22 mouse cellular contexts compared by ENCODE assay signal in the genomic region with DNA sequence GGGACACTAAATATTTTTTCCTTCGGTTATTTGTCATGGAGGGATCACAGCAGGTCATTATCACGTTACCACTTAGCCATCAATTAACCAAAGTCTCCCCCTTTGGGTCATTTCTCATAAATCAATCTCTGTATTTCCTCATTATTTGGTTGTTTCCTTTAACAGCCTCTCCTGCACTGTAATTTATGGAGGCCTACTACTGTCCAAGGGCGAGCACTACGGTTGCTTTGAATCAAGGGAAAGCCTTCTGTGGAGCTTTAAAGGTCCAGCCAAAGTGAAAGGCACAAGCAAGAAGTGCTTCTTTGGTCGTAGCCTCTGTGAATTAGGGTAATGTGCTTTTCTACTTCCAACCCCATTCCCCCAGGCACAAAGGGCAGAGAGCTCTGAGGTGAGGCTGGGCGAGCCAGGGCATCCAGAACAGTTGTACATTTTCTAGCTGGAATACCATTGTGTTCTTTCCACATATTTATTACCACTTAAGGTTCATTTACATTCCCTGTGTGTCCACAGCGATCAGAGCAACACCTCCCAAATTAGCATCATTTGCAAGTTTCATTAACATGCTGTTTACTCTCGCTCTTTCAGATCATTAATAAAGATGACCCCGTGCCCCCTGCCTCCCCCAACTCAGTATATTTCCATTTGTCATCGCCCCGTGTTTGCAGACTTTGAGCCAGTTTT.
DNase-seq lines count a peak whose midpoint lies in the region; ATAC-seq lines count a peak whose summit lies in the region.
"Had no signal": no experiment of that assay in that cellular context is flagged by ENCODE, and none has a peak within 500 bp of the region (broad histone marks: within the 10 kb centered on the region; RNA-seq: fewer than 3 reads in every experiment).

No protein-coding gene starts in this region.

- H3K27me3 ChIP-seq in hindbrain, embryonic 13.5 days: 0 out of 2 replicates have a peak, but pooled peaks cover 13% of the 10 kb centered on the region
- H3K27me3 ChIP-seq in hindbrain, embryonic 11.5 days (ENCODE audit: control insufficient read depth, insufficient read depth, low read length): no peaks in the 10 kb centered on the region
- H3K27me3 ChIP-seq in neural tube, embryonic 13.5 days: no peaks in the 10 kb centered on the region
- H3K27me3 ChIP-seq: heart, embryonic 13.5 days; limb, embryonic 15.5 days; stomach, embryonic 15.5 days had no signal

- peak overlapping the region; percentile 69 for H3K27ac ChIP-seq in hindbrain, embryonic 13.5 days
- no peak overlapping the region for H3K27ac ChIP-seq in hindbrain, embryonic 11.5 days (ENCODE audit: low read depth, low read length)
- H3K27ac ChIP-seq in neural tube, embryonic 13.5 days (replicated peaks): peak overlapping the region; percentile 71
- H3K27ac ChIP-seq: heart, adult 2 months; heart, embryonic 13.5 days; limb, embryonic 15.5 days; liver, embryonic 14.5 days; stomach, embryonic 15.5 days had no signal

- H3K9ac ChIP-seq in hindbrain, embryonic 13.5 days: no peak overlapping the region
- no peak overlapping the region for H3K9ac ChIP-seq in hindbrain, embryonic 11.5 days (ENCODE audit: low read depth, low read length)
- H3K9ac ChIP-seq in neural tube, embryonic 13.5 days: no peak overlapping the region
- H3K9ac ChIP-seq: heart, embryonic 13.5 days; limb, embryonic 15.5 days; liver, embryonic 14.5 days; lung, embryonic 14.5 days; stomach, embryonic 15.5 days had no signal

- no peak overlapping the region for H3K4me3 ChIP-seq in hindbrain, embryonic 13.5 days
- H3K4me3 ChIP-seq in hindbrain, embryonic 11.5 days (ENCODE audit: low read depth, low read length): no peak overlapping the region
- no peak overlapping the region for H3K4me3 ChIP-seq in neural tube, embryonic 13.5 days
- H3K4me3 ChIP-seq: heart, adult 2 months; heart, embryonic 13.5 days; limb, embryonic 15.5 days; stomach, embryonic 15.5 days had no signal

- 43% methylated on average over 11 of the region's 11 CpGs for WGBS in hindbrain, embryonic 13.5 days
- 75% methylated on average over 11 of the region's 11 CpGs for WGBS in hindbrain, embryonic 11.5 days
- 18% methylated on average over 11 of the region's 11 CpGs for WGBS in neural tube, embryonic 13.5 days

- DNase-seq in hindbrain, embryonic 11.5 days (ENCODE audit: low spot score): no peak
- DNase-seq in kidney, postnatal 14 days: peak; percentile 3
- no peak for DNase-seq in kidney, adult 18-20 months
- no peak for DNase-seq in neural tube, embryonic 10.5 days (ENCODE audit: extremely low spot score, low spot score)
- DNase-seq in heart, adult 18-20 months: no peak
- DNase-seq: adrenal gland, adult 8-10 months; cerebellum, adult 18-20 months; cerebellum, postnatal 14 days; gastrocnemius, postnatal 25 days; heart, adult 2 months; heart, postnatal 14 days; left cerebral cortex, postnatal 4 days; lung, embryonic 14.5 days; thymus, postnatal 25 days had no signal

- H3K4me2 ChIP-seq in hindbrain, embryonic 13.5 days: no peak overlapping the region
- H3K4me2 ChIP-seq in hindbrain, embryonic 11.5 days (replicated peaks; ENCODE audit: low read depth, low read length): no peak overlapping the region
- H3K4me2 ChIP-seq in neural tube, embryonic 13.5 days: no peak overlapping the region
- H3K4me2 ChIP-seq: heart, embryonic 13.5 days; limb, embryonic 15.5 days; lung, embryonic 14.5 days; stomach, embryonic 15.5 days had no signal

- no peak for ATAC-seq in hindbrain, embryonic 13.5 days (ENCODE audit: low FRiP score)
- no peak for ATAC-seq in hindbrain, embryonic 11.5 days (ENCODE audit: low FRiP score)
- no peak for ATAC-seq in neural tube, embryonic 13.5 days (ENCODE audit: low read depth)
- ATAC-seq: hindbrain, embryonic 16.5 days; intestine, postnatal 0 days had no signal

- H3K9me3 ChIP-seq in hindbrain, embryonic 13.5 days: no peaks in the 10 kb centered on the region
- H3K9me3 ChIP-seq in hindbrain, embryonic 11.5 days (ENCODE audit: control insufficient read depth, low read length): no peaks in the 10 kb centered on the region
- H3K9me3 ChIP-seq in neural tube, embryonic 13.5 days: no peaks in the 10 kb centered on the region
- H3K9me3 ChIP-seq: heart, embryonic 13.5 days; limb, embryonic 15.5 days; stomach, embryonic 15.5 days had no signal

- peaks cover 24% of the 10 kb centered on the region for H3K4me1 ChIP-seq in hindbrain, embryonic 13.5 days (replicated peaks)
- H3K4me1 ChIP-seq in hindbrain, embryonic 11.5 days (replicated peaks; ENCODE audit: control insufficient read depth, insufficient read depth, low read length): no peaks in the 10 kb centered on the region
- peaks cover 25% of the 10 kb centered on the region for H3K4me1 ChIP-seq in neural tube, embryonic 13.5 days (replicated peaks)
- H3K4me1 ChIP-seq: heart, embryonic 13.5 days; limb, embryonic 15.5 days; stomach, embryonic 15.5 days had no signal

- H3K36me3 ChIP-seq in hindbrain, embryonic 13.5 days: no peaks in the 10 kb centered on the region
- H3K36me3 ChIP-seq in hindbrain, embryonic 11.5 days (ENCODE audit: control insufficient read depth, insufficient read depth, low read length): no peaks in the 10 kb centered on the region
- H3K36me3 ChIP-seq in neural tube, embryonic 13.5 days: no peaks in the 10 kb centered on the region
- H3K36me3 ChIP-seq: heart, embryonic 13.5 days; limb, embryonic 15.5 days; stomach, embryonic 15.5 days had no signal
